Mouse (Mus musculus): ENCODE data around the gene Sap30bp.

DNA sequence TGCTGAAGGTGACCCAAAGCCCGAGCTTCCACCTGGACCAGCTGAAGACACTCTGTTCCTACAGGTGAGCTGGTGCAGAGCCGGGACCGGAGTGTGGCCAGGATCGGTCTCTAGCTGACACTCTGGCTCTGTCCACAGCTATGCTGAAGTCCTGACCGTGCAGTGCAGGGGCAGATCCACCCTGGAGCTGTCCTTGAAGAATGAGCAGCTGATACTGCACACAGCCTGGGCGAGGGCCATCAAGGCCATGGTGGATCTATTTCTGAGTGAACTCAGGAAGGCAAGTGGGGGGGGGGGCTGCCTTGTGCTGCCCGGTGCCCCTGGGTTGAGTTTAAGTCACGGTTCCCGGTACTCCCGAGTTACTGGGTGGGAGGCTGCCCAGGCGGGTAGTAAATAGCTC is 46.6 kb upstream of the Sap30bp start:
- TF ChIP-seq EP300 (IDR thresholded peaks at IDR 0.05; ENCODE audit: low read length) (no peak), CTCF (conservative IDR thresholded peaks at IDR 0.05 in 1 of 2, IDR thresholded peaks at IDR 0.05 in 1 of 2; ENCODE audit: low read depth in 2 of 2, low read length in 2 of 2) (no peak), POLR2AphosphoS2 (IDR thresholded peaks at IDR 0.05; ENCODE audit: low read depth, low read length) (no peak)
